Mouse (Mus musculus) brain, adult 10 weeks (tissue): ENCODE results near the gene Pex14. TPM values are rescaled to one million over a fixed set of nuclear protein-coding genes. Genes with fewer than 3 reads are reported as not detected.

Experiments used
- polyA plus RNA-seq: library from polyadenylated mRNA; stranded (reverse); fragments of 350-450 nt; fragmentation: Illumina TruSeq; extraction: RNeasy Lipid Tissue Mini Kit (QIAGEN cat#74804); gene quantifications from one replicate; pipeline ENCODE4 v1.2.3, GENCODE M21; 2015; ENCODE audit warnings: low read depth, low replicate concordance

Gene Pex14
- polyA plus RNA-seq, result 59.5 TPM

DNA sequence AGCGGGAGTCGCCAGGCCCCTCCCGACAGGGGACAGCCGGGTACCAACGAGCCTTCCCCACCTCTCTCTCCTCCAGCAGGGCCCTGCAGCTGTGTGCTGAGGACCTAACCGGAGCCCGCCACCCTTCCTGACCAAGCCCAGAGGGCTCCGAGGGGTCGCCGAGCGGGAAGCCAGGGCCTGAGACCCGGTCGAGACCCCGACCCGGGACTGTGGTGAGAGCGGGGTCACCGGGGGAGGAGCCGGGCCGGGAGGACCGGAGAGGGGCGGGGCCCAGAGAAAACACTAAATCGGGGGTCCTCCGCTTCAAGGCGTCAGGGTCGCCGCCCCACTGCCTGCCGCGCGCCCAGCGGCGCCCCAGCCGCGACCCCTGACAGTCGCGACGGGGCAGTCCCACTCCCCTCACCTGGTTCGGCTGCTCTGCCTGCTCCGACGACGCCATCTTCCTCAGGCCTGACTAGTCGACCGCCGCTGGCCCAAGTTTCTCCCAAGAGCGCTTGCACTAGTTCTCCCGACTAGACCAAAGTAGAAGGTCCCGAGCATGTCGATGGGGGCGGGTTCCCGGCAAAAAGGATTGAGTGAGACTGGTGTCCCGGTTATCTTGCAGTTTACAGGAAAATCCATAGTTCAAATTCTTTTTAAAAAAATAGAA lies at the start of gene Pex14:
Gene Pex14, minus strand, starts transcription at position 508 of the 649 bp plus-strand sequence.

DNA sequence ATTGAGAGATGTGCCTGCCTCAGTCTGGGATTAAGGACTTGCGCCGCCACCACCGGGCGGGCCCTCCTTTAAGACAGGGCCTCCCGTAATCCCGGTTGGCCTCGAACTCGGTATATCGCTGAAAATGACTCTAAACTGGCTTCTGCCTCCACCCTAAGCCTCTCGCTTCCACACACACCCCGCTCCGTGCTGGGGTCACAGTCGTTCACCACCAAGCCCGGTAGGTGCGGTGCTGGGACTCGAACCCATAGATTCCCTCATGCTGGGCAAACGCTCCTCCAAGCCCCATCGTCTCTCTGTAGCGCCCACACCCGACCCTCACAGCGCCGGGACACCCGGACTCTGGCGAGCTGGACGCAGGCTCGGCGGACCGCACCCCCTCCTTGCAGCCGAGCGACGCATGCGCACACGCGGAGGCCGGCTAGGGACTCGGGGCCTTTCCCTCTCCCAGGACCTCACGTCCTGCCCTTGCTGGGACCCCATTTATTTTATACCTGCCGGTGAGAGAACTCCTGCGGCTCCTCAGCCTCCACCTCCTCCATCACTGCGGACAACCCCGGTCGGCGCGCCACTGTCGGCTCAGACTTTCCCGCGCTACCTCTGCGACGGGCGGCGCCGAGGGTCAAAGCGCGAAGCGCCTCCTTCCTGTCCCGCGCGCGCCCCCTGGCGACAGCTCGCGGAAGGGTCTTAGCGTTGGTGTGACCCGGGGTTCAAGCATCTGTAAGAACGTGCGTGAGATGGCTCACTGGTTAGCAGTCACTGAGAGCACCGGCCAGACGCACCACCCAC lies 37.5 kb upstream of the Pex14 start, which contains the start of gene Cenps:
Gene Cenps, minus strand, starts transcription at position 648 of the 789 bp plus-strand sequence.

DNA sequence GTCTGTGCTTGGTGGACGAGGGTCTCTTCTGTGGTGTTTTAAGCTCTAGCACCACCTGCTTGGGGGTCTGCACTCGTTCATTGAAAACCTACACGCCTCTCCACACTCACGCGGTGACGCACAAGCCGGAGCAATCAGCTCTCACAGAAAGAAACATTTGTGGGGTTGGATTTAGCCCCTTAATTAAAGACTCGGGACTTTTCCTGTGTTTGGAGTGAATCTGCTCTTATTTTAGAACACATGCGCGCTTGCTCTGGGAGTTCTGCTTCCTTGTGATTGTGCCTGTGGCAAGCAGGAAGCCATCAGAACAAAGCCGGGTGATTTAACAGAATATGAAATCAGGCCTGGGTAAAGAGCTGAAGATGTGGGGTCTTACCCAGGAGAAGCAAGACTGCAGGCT lies 27.0 kb upstream of the Pex14 start, which contains the start of gene Cort:
Gene Cort, minus strand, starts transcription at position 101 of the 400 bp plus-strand sequence.

DNA sequence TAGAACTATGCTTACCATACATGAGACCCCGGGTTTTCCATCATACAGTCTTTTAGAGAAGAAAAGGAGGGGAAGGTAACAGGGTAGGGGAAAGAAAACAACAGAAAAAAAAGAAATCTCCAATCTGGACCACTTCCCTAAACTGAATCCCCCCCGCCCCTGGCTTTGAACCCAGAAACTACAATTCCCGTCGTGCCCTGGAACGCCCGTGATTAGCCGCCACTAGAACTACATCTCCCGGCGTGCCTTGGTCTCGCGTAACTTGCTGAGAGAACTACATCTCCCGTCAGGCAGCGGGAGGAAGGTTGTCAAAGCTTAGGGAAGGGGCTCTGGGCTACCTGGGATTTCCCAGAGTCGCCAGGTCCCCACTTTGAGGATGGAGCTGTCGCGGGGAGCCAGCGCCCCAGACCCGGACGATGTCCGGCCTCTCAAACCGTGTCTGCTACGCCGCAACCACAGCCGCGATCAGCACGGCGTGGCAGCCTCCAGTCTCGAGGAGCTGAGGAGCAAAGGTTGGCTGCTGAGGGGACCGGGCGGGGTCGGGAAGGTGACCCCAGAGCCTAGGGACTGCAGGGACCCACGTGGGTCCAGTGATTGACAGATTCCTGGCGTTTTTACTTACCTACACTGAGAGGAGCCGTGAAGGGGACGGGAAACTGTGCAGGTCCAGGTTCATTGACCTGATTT lies 4.3 kb upstream of the Pex14 start, which contains the start of gene Dffa:
Gene Dffa, plus strand, starts transcription at position 272 of the 687 bp plus-strand sequence.

Other genes with a start within 250 kb of the Pex14 start
- gene Dffa, start 4.3 kb upstream of the Pex14 start, polyA plus RNA-seq, result 54.3 TPM
- gene Cort, start 26.9 kb upstream of the Pex14 start, polyA plus RNA-seq, result 25.6 TPM
- gene Cenps, start 37.8 kb upstream of the Pex14 start, polyA plus RNA-seq, result 4.5 TPM
- gene Pgd, start 66.9 kb upstream of the Pex14 start, polyA plus RNA-seq, result 34.1 TPM
- gene Kif1b, start 207.8 kb upstream of the Pex14 start, polyA plus RNA-seq, result 204 TPM